Mouse (Mus musculus) liver, embryonic 14.5 days (tissue): ENCODE measurements at regions not wholly inside any gene's neighbourhood (a gene's known extent, or its start where the extent isn't known, plus 50 kb on each side); places are given as distances from the start of the nearest gene placed in this dataset.

Experiments
- CTCF ChIP-seq: IDR thresholded peaks from 2 replicates; pipeline ENCODE4 v1.5.1; 2016; ENCODE audit warnings: antibody characterized with exemption, low read depth, control low read depth
- EP300 ChIP-seq: IDR thresholded peaks from 2 replicates; pipeline ENCODE4 v1.6.1; 2016; ENCODE audit warnings: antibody characterized with exemption, low read depth

- TF ChIP-seq CTCF: no peak
- no peak for TF ChIP-seq EP300
These were observed 749.9 kb downstream of the Cypt12 start for GRCm38 (mm10) chr3:18698106-18698505.
